Mouse (Mus musculus) stomach, embryonic 16.5 days (tissue): Measurements from ENCODE around the gene Gal3st1. TPM values are rescaled to one million over a fixed set of nuclear protein-coding genes. Genes with fewer than 3 reads are reported as not detected.

Experiments
- ATAC-seq: fragments of 200-750 bp; cut with Nextera tagmentation; 2 replicates; pipeline ENCODE4 v1.8.0; 2017; ENCODE audit warnings: moderate number of reproducible peaks, moderate TSS enrichment; ENCODE audit not compliant: insufficient read depth, low FRiP score
- H3K27ac ChIP-seq: fragments of 300-500 bp; sonication (generic); 2 replicates; pipeline ENCODE4 v1.5.1; 2014; ENCODE audit warnings: low read length
- H3K27me3 ChIP-seq: fragments of 300-500 bp; sonication (generic); 2 replicates; pipeline ENCODE4 v1.6.1; 2014; ENCODE audit warnings: low read length, control low read depth, mixed read lengths; ENCODE audit not compliant: control insufficient read depth, insufficient read depth
- H3K36me3 ChIP-seq: fragments of 300-500 bp; sonication (generic); 2 replicates; pipeline ENCODE4 v1.6.1; 2014; ENCODE audit warnings: low read length; ENCODE audit not compliant: control insufficient read depth, insufficient read depth
- H3K4me1 ChIP-seq: fragments of 300-500 bp; sonication (generic); 2 replicates; pipeline ENCODE4 v1.6.1; 2014; ENCODE audit warnings: low read length, control low read depth, mixed read lengths; ENCODE audit not compliant: control insufficient read depth, insufficient read depth
- H3K4me2 ChIP-seq: fragments of 300-500 bp; sonication (generic); 2 replicates; pipeline ENCODE4 v1.6.1; 2014; ENCODE audit warnings: low read depth, low read length, mixed read lengths
- H3K4me3 ChIP-seq: fragments of 300-500 bp; sonication (generic); replicated peaks from 2 replicates; pipeline ENCODE4 v1.5.1; 2014; ENCODE audit warnings: mild to moderate bottlenecking, low read length
- H3K9ac ChIP-seq: fragments of 300-500 bp; sonication (generic); 2 replicates; pipeline ENCODE4 v1.6.1; 2014; ENCODE audit warnings: low read length
- H3K9me3 ChIP-seq: fragments of 300-500 bp; sonication (generic); replicated peaks from 2 replicates; pipeline ENCODE4 v1.6.1; 2016; ENCODE audit warnings: low read length, control low read depth; ENCODE audit not compliant: control insufficient read depth
- WGBS: fragments of 180-500 bp; shearing (Covaris S2); extraction: QIAGEN DNeasy Blood & Tissue Kit; methylation state at CpG from one replicate; pipeline ENCODE4 v1.1.7; 2014; 5-methylcytosine and 5-hydroxymethylcytosine counted together
- polyA plus RNA-seq: library from polyadenylated mRNA; unstranded; fragments of >200 nt; fragmentation: Nextera tagmentation; extraction: Ambion mirVana; gene quantifications from 2 replicates; pipeline ENCODE4 v1.2.1, GENCODE M21; 2015

Gal3st1 gene
- polyA plus RNA-seq, 1 experiment from 2014 or later = 18.1 TPM

DNA sequence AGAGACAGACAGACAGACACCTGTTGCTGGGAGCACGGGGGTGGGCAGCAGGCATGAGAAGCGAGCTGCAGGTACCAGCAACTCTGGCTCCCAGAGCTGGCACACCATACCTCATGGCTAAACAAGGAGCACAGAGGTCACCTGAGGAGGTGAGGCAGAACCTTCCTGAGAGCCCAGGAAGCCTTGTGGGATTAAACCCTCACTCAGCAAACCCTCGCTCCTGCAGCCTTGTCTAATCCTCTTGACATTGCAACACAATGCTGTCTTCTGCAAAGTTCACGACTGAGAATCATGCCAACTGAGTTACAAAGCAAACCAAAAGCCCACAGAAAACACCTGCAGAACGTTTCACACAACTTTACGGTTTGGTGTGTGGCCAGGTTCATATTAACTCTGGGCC, 65.0 kb downstream of the Gal3st1 start:
- WGBS = 85% methylated on average over 6 of the region's 6 CpGs
- H3K27ac ChIP-seq = no peak overlapping the region

More for the DNA sequence above, 65.0 kb downstream of the Gal3st1 start:
- H3K27me3 ChIP-seq = no peaks in the 10 kb centered on the region
- H3K36me3 ChIP-seq = no peaks in the 10 kb centered on the region
- H3K4me1 ChIP-seq = no peaks in the 10 kb centered on the region
- no peak overlapping the region for H3K9ac ChIP-seq
- no peak for ATAC-seq
- no peaks in the 10 kb centered on the region for H3K9me3 ChIP-seq
- no peak overlapping the region for H3K4me2 ChIP-seq
- no peak overlapping the region for H3K4me3 ChIP-seq

Other genes starting within 250 kb of the Gal3st1 start
- gene Osbp2, start 119.7 kb upstream of the Gal3st1 start, polyA plus RNA-seq = 0.25 and 0.27 TPM in 2 replicates
- 0.13 and 0.36 TPM in 2 replicates for gene 4921536K21Rik, start 88.5 kb upstream of the Gal3st1 start, polyA plus RNA-seq
- gene Dusp18, start 88.4 kb upstream of the Gal3st1 start, polyA plus RNA-seq = 9.5 and 11.3 TPM in 2 replicates
- 6.4 and 7.9 TPM in 2 replicates for gene Slc35e4, start 69.0 kb upstream of the Gal3st1 start, polyA plus RNA-seq
- 49.9 and 52.4 TPM in 2 replicates for gene Tcn2, start 51.5 kb upstream of the Gal3st1 start, polyA plus RNA-seq
- gene Pes1, start 19.7 kb upstream of the Gal3st1 start, polyA plus RNA-seq = 73.8 and 79.0 TPM in 2 replicates
- gene 4930556J24Rik, start 6.9 kb upstream of the Gal3st1 start, polyA plus RNA-seq = 0.12 and 0.20 TPM in 2 replicates
- gene Sec14l4, start 47.8 kb downstream of the Gal3st1 start, polyA plus RNA-seq = 1.1 and 1.4 TPM in 2 replicates
- 0.15 and 0.49 TPM in 2 replicates for gene Sec14l3, start 81.2 kb downstream of the Gal3st1 start, polyA plus RNA-seq
- gene Mtfp1, start 111.8 kb downstream of the Gal3st1 start, polyA plus RNA-seq = 17.7 and 19.6 TPM in 2 replicates
- 1.8 and 1.9 TPM in 2 replicates for gene Sec14l2, start 139.8 kb downstream of the Gal3st1 start, polyA plus RNA-seq
- 21.7 and 25.6 TPM in 2 replicates for gene Rnf215, start 151.6 kb downstream of the Gal3st1 start, polyA plus RNA-seq
- gene Ccdc157, start 176.7 kb downstream of the Gal3st1 start, polyA plus RNA-seq = 5.7 and 5.8 TPM in 2 replicates
- 40.5 and 41.4 TPM in 2 replicates for gene Sf3a1, start 176.7 kb downstream of the Gal3st1 start, polyA plus RNA-seq
- gene Tbc1d10a, start 203.2 kb downstream of the Gal3st1 start, polyA plus RNA-seq = 36.5 and 36.9 TPM in 2 replicates
- gene Castor1, start 234.6 kb downstream of the Gal3st1 start, polyA plus RNA-seq = 6.0 and 8.7 TPM in 2 replicates